Mouse (Mus musculus) CH12.LX (cell line): Measurements from ENCODE around the gene Tbp. TPM values are rescaled to one million over a fixed set of nuclear protein-coding genes. Genes with fewer than 3 reads are reported as not detected.

Experiments used
- DNase-seq: peaks from one replicate; pipeline ENCODE4 v3.0.0-alpha.2; 2013; ENCODE audit errors: extremely low read depth
- H3K27ac ChIP-seq: 2 replicates; pipeline ENCODE4 v1.5.1; 2012; ENCODE audit warnings: low read depth, mild to moderate bottlenecking, control low read depth, moderate library complexity; ENCODE audit not compliant: insufficient read depth
- H3K27me3 ChIP-seq: replicated peaks from 2 replicates; pipeline ENCODE3; 2012; ENCODE audit warnings: inconsistent platforms
- H3K36me3 ChIP-seq, 2 experiments: replicated peaks in 1 of 2; 2 replicates each; pipeline versions ENCODE3 to v1.6.1; 2012; ENCODE audit warnings: inconsistent platforms in 1 of 2, low read length in 1 of 2, mild to moderate bottlenecking in 1 of 2, mixed read lengths in 1 of 2, moderate library complexity in 1 of 2; ENCODE audit not compliant: control insufficient read depth in 1 of 2, insufficient read depth in 1 of 2
- H3K4me1 ChIP-seq, 2 experiments: 2 replicates each; pipeline ENCODE4 v1.6.1; 2012; ENCODE audit warnings: inconsistent platforms in 1 of 2, moderate library complexity in 1 of 2; ENCODE audit not compliant: insufficient read depth in 2 of 2, control insufficient read depth in 1 of 2
- H3K4me2 ChIP-seq: 2 replicates; pipeline ENCODE4 v1.6.1; 2012; ENCODE audit warnings: low read depth, mild to moderate bottlenecking, control low read depth; ENCODE audit not compliant: poor library complexity, insufficient read depth, severe bottlenecking
- H3K4me3 ChIP-seq, 3 experiments: fragments of 150-350 bp in 1 of 3; sonication (generic) in 1 of 3; replicated peaks in 1 of 3; 2 replicates each; pipeline versions ENCODE3 to v1.5.1; 2011 to 2012; ENCODE audit warnings: low read depth in 2 of 3, low read length in 2 of 3, mild to moderate bottlenecking in 2 of 3, moderate library complexity in 2 of 3, control low read depth in 1 of 3, improper control_type of control experiment in 1 of 3, inconsistent platforms in 1 of 3, mixed read lengths in 1 of 3; ENCODE audit not compliant: poor library complexity in 1 of 3
- H3K79me2 ChIP-seq: replicated peaks from 2 replicates; pipeline ENCODE4 v1.6.1; 2012; ENCODE audit warnings: mild to moderate bottlenecking, moderate library complexity; ENCODE audit not compliant: control insufficient read depth, poor library complexity, insufficient read depth, severe bottlenecking; ENCODE audit errors: extremely low read depth
- H3K9ac ChIP-seq: 2 replicates; pipeline ENCODE4 v1.6.1; 2012; ENCODE audit warnings: low read depth, mild to moderate bottlenecking, control low read depth, moderate library complexity; ENCODE audit not compliant: insufficient read depth
- H3K9me3 ChIP-seq: replicated peaks from 2 replicates; pipeline ENCODE3; 2012; ENCODE audit warnings: low read length, inconsistent platforms, mixed read lengths
- CTCF ChIP-seq, 2 experiments: IDR thresholded peaks in 1 of 2; conservative IDR thresholded peaks in 1 of 2; 2 replicates each; pipeline ENCODE4 v1.5.1; 2011 to 2012; ENCODE audit warnings: low read depth in 2 of 2, low read length in 2 of 2, improper control_type of control experiment in 1 of 2, inconsistent platforms in 1 of 2, mild to moderate bottlenecking in 1 of 2, moderate library complexity in 1 of 2
- ELF1 ChIP-seq: IDR thresholded peaks from 2 replicates; pipeline ENCODE4 v1.6.1; 2014; ENCODE audit warnings: low read depth, mild to moderate bottlenecking, inconsistent platforms, low read length, improper control_type of control experiment
- EP300 ChIP-seq: IDR thresholded peaks from 2 replicates; pipeline ENCODE4 v1.6.1; 2011; ENCODE audit warnings: low read length, improper control_type of control experiment
- GABPA ChIP-seq: IDR thresholded peaks from 2 replicates; pipeline ENCODE4 v1.6.1; 2012; ENCODE audit warnings: low read depth, low read length, improper control_type of control experiment, inconsistent platforms; ENCODE audit not compliant: insufficient replicate concordance
- HCFC1 ChIP-seq: IDR thresholded peaks from 2 replicates; pipeline ENCODE4 v1.6.1; 2012; ENCODE audit warnings: low read depth, mild to moderate bottlenecking, inconsistent platforms, low read length, improper control_type of control experiment
- MAX ChIP-seq: IDR thresholded peaks from 2 replicates; pipeline ENCODE4 v1.6.1; 2011; ENCODE audit warnings: low read length, improper control_type of control experiment
- MXI1 ChIP-seq: IDR thresholded peaks from 2 replicates; pipeline ENCODE4 v1.6.1; 2011; ENCODE audit warnings: mild to moderate bottlenecking, low read depth, low read length, improper control_type of control experiment
- NELFE ChIP-seq: IDR thresholded peaks from 2 replicates; pipeline ENCODE4 v1.6.1; 2011; ENCODE audit warnings: low read depth, low read length, improper control_type of control experiment
- PAX5 ChIP-seq: IDR thresholded peaks from 2 replicates; pipeline ENCODE4 v1.6.1; 2012; ENCODE audit warnings: low read length, inconsistent platforms, mixed read lengths
- SIN3A ChIP-seq: IDR thresholded peaks from 2 replicates; pipeline ENCODE4 v1.6.1; 2012; ENCODE audit warnings: low read length, improper control_type of control experiment, inconsistent platforms
- SMC3 ChIP-seq: IDR thresholded peaks from 2 replicates; pipeline ENCODE4 v1.6.1; 2011; ENCODE audit warnings: low read depth, low read length, improper control_type of control experiment
- TBP ChIP-seq: conservative IDR thresholded peaks from 2 replicates; pipeline ENCODE4 v1.6.1; 2011; ENCODE audit warnings: low read depth, low read length, improper control_type of control experiment
- ZC3H11A ChIP-seq: IDR thresholded peaks from 2 replicates; pipeline ENCODE4 v1.6.1; 2012; ENCODE audit warnings: low read depth, mild to moderate bottlenecking, inconsistent platforms, low read length, improper control_type of control experiment
- ZMIZ1 ChIP-seq: IDR thresholded peaks from 2 replicates; pipeline ENCODE4 v1.6.1; 2012; ENCODE audit warnings: low read depth, mild to moderate bottlenecking, inconsistent platforms, low read length, improper control_type of control experiment
- dilution Hi-C: fragments of 300-500 bp; cut with MboI; formaldehyde crosslinking; loops from 2 replicates; pipeline ENCODE4 v1.14.3; 2020; ENCODE audit warnings: low sequenced_read_pairs; ENCODE audit not compliant: extremely low pct_unique_long_range_greater_than_20kb, extremely low pct_ligation_motif_present
- in situ Hi-C: fragments of 300-500 bp; cut with MboI; formaldehyde crosslinking; loops from 3 replicates; pipeline ENCODE4 v1.14.3; 2019; ENCODE audit warnings: low sequenced_read_pairs, low pct_ligation_motif_present, low pct_unique_long_range_greater_than_20kb, mixed read lengths
- polyA plus RNA-seq: library from polyadenylated mRNA; unstranded; fragments of >175 nt; gene quantifications from 2 replicates; pipeline ENCODE4 v1.2.1, GENCODE M21; 2012; ENCODE audit warnings: low read depth; ENCODE audit not compliant: insufficient read length
- total RNA-seq, 2 experiments: library from RNA; depleted of rRNA; stranded (reverse); fragments of 300-350 nt in 1 of 2; fragments of >200 nt in 1 of 2; gene quantifications; 2 replicates each; pipeline ENCODE4 v1.2.3; 2012 to 2014

Tbp gene
- total and polyA plus RNA-seq, 3 experiments, result 26.5 to 71.4 (median 52.8) TPM

GRCm38 (mm10) chr17:15564928-15565300, 65.2 kb downstream of the Tbp start:
- H3K4me2 ChIP-seq, result peak overlapping the region; percentile 83
- H3K79me2 ChIP-seq, result no peaks in the 10 kb centered on the region
- H3K9ac ChIP-seq, result no peak overlapping the region; the same call in 1 of the 2 replicates
- no peaks in the 10 kb centered on the region for H3K9me3 ChIP-seq
- in situ Hi-C loops, result no loop called here
- H3K27ac ChIP-seq, result no peak overlapping the region
- peaks cover 0 to 2% of the 10 kb centered on the region in 2 experiments for H3K36me3 ChIP-seq
- peak overlapping the region; percentile 54 to 93 (median 74) for H3K4me3 ChIP-seq
- H3K4me1 ChIP-seq, result peaks cover 3 to 10% of the 10 kb centered on the region in 2 experiments; a peak in 2 of 4 replicates
- H3K27me3 ChIP-seq, result no peaks in the 10 kb centered on the region
- dilution Hi-C loops, result no loop called here
- TF ChIP-seq ELF1 (no peak), SIN3A (0 out of 2 replicates have a peak, but pooled peaks have one; percentile 16)
- DNase-seq, result no peak

- Histone ChIP-seq H3K4me1 (peaks cover 3 to 10% of the 10 kb centered on the region in 2 experiments; a peak in 2 of 4 replicates), H3K79me2 (no peaks in the 10 kb centered on the region), H3K27ac (no peak overlapping the region), H3K9me3 (no peaks in the 10 kb centered on the region), H3K4me3 (no peak overlapping the region), H3K4me2 (no peak overlapping the region), H3K9ac (no peak overlapping the region), H3K36me3 (peaks cover 0 to 2% of the 10 kb centered on the region in 2 experiments), H3K27me3 (no peaks in the 10 kb centered on the region)
- DNase-seq, result no peak
- in situ Hi-C loops, result no loop called here
- TF ChIP-seq CTCF (conservative IDR thresholded peaks at IDR 0.05 in 1 of 2, IDR thresholded peaks at IDR 0.05 in 1 of 2; ENCODE audit: low read depth in 2 of 2, low read length in 2 of 2) (peak in 1 of 2 experiments; percentile 45; a peak in 2 of 4 replicates), MAX (no peak)
- dilution Hi-C loops, result no loop called here
These were observed 67.2 kb downstream of the Tbp start for GRCm38 (mm10) chr17:15566908-15567307.

- Histone ChIP-seq H3K27me3 (no peaks in the 10 kb centered on the region), H3K36me3 (no peaks in the 10 kb centered on the region), H3K9ac (no peak overlapping the region), H3K4me1 (no peaks in the 10 kb centered on the region), H3K9me3 (no peaks in the 10 kb centered on the region), H3K4me3 (no peak overlapping the region), H3K4me2 (no peak overlapping the region), H3K27ac (no peak overlapping the region), H3K79me2 (no peaks in the 10 kb centered on the region)
- in situ Hi-C loops, result no loop called here
- DNase-seq, result no peak
- dilution Hi-C loops, result no loop called here
- TF ChIP-seq MXI1 (no peak), SMC3 (no peak), ZC3H11A (no peak), MAX (no peak), NELFE (no peak), ZMIZ1 (no peak), PAX5 (no peak), EP300 (no peak), TBP (no peak), ELF1 (no peak), GABPA (no peak), HCFC1 (no peak)
These were observed 75.4 kb downstream of the Tbp start for GRCm38 (mm10) chr17:15575056-15575455.
